Mouse (Mus musculus) lung, embryonic 16.5 days (tissue): ENCODE data around the gene Atp5g1. TPM values are rescaled to one million over a fixed set of nuclear protein-coding genes. Genes with fewer than 3 reads are reported as not detected.

ENCODE experiments used
- ATAC-seq: fragments of 200-750 bp; cut with Nextera tagmentation; 2 replicates; pipeline ENCODE4 v1.8.0; 2017; ENCODE audit warnings: low read depth, mild to moderate bottlenecking, moderate library complexity
- H3K27ac ChIP-seq: fragments of 300-500 bp; sonication (generic); 2 replicates; pipeline ENCODE4 v1.5.1; 2014; ENCODE audit warnings: mild to moderate bottlenecking, control low read depth, low read length
- H3K27me3 ChIP-seq: fragments of 300-500 bp; sonication (generic); 2 replicates; pipeline ENCODE4 v1.6.1; 2014; ENCODE audit warnings: low read depth, low read length, mixed read lengths; ENCODE audit not compliant: control insufficient read depth, insufficient read depth
- H3K36me3 ChIP-seq: fragments of 300-500 bp; sonication (generic); 2 replicates; pipeline ENCODE4 v1.6.1; 2014; ENCODE audit warnings: low read length; ENCODE audit not compliant: control insufficient read depth, insufficient read depth
- H3K4me1 ChIP-seq: fragments of 300-500 bp; sonication (generic); replicated peaks from 2 replicates; pipeline ENCODE4 v1.6.1; 2014; ENCODE audit warnings: low read length, mixed read lengths; ENCODE audit not compliant: control insufficient read depth, insufficient read depth
- H3K4me2 ChIP-seq: fragments of 300-500 bp; sonication (generic); 2 replicates; pipeline ENCODE4 v1.6.1; 2014; ENCODE audit warnings: low read depth, low read length, control low read depth
- H3K4me3 ChIP-seq: fragments of 300-500 bp; sonication (generic); 2 replicates; pipeline ENCODE4 v1.5.1; 2014; ENCODE audit warnings: mild to moderate bottlenecking, low read length, control low read depth
- H3K9ac ChIP-seq: fragments of 300-500 bp; sonication (generic); 2 replicates; pipeline ENCODE4 v1.6.1; 2014; ENCODE audit warnings: low read length, control low read depth
- H3K9me3 ChIP-seq: fragments of 300-500 bp; sonication (generic); 2 replicates; pipeline ENCODE4 v1.6.1; 2016; ENCODE audit warnings: low read length; ENCODE audit not compliant: control insufficient read depth
- WGBS: fragments of 180-500 bp; shearing (Covaris S2); extraction: QIAGEN DNeasy Blood & Tissue Kit; methylation state at CpG from one replicate; pipeline ENCODE4 v1.1.7; 2014; 5-methylcytosine and 5-hydroxymethylcytosine counted together
- polyA plus RNA-seq: library from polyadenylated mRNA; unstranded; fragments of >200 nt; fragmentation: Nextera tagmentation; extraction: Ambion mirVana; gene quantifications from 2 replicates; pipeline ENCODE4 v1.2.1, GENCODE M21; 2015

The Atp5g1 gene
- polyA plus RNA-seq, 1 experiment from 2014 or later: 464 TPM

DNA sequence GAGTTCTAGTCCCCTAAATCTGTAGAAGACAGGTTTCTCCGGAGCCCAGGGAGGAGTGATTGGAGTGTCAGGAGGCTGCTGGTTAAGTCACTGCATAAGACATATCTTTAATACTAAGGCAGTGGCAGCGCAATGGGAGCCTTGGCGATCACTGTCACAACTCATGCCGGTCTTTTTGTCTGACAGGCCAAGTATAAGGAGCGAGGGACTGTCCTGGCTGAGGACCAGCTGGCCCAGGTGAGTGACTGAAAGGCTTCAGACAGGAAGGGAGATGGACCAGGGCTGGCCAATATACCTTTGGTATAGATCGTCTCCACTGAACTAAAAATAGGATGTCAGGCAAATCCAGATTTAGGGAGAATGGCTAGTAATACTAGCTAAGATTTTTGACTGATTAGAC, 40.3 kb downstream of the Atp5g1 start:
- Histone ChIP-seq H3K9ac (peak overlapping the region; percentile 85), H3K36me3 (0 out of 2 replicates have a peak, but pooled peaks cover 4% of the 10 kb centered on the region), H3K4me1 (peaks cover 5% of the 10 kb centered on the region), H3K27ac (peak overlapping the region; percentile 37; the same call in 1 of the 2 replicates), H3K9me3 (no peaks in the 10 kb centered on the region), H3K4me3 (peak overlapping the region; percentile 87), H3K4me2 (peak overlapping the region; percentile 96), H3K27me3 (no peaks in the 10 kb centered on the region)
- ATAC-seq: 0 out of 2 replicates have a peak, but pooled peaks have one; percentile 8
- WGBS: 9% methylated on average over 6 of the region's 6 CpGs

DNA sequence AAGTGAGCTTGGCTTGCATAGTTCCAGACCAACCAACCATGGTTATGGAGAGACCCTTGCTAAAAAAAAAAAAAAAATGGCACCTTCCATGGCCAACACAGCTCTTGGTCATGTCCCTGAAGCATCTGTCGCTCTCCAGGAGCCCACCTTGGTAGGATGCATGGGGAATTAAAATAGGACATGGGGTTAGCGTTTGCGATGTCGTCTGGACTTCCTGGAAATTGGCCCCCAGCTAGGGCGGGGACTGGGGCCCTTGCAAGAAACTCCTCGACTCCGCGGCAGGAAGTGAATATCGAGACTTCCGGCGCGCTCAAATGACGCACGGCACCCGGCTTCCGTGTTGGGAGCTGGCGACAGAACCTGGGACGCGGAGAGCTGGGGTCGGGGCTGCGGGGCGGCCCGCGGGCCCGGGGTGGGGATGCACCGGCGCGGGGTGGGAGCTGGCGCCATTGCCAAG, 40.8 kb downstream of the Atp5g1 start, which contains the start of gene Snf8:
Gene Snf8 (plus strand): TSS at position 290 of the 457 bp plus-strand sequence.
- Histone ChIP-seq H3K36me3 (0 out of 2 replicates have a peak, but pooled peaks cover 4% of the 10 kb centered on the region), H3K4me2 (peak within 1 kb of the TSS; percentile 96), H3K4me1 (peaks cover 5% of the 10 kb centered on the region), H3K27me3 (no peaks in the 10 kb centered on the region), H3K9me3 (no peaks in the 10 kb centered on the region), H3K27ac (peak within 1 kb of the TSS; percentile 37), H3K9ac (peak within 1 kb of the TSS; percentile 85), H3K4me3 (peak within 1 kb of the TSS; percentile 87)
- peak; percentile 91 for ATAC-seq
- WGBS: under 1% methylated on average over 29 of the region's 29 CpGs

DNA sequence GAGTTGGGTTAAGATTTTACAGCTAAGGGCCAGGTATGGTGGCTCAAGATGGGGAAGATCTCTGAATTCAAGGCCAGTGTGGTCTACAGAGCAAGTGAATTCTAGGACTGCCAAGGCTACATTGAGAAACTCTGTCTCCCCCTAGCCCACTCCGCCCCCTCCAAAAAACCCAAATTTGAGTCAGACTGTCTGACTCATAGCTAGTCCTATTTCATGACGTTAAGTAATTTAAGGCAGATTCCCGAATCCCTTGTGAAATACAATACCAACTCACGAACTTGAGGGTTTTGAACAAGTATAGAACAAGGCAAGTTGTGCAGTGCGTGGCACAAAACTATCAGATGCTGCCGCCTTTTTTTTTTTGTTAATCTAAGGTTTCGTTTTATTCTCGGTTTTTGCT, 41.4 kb downstream of the Atp5g1 start:
- no peak for ATAC-seq

GRCm38 (mm10) chr11:96033264-96033663, 42.2 kb downstream of the Atp5g1 start:
- peaks cover 5% of the 10 kb centered on the region for H3K4me1 ChIP-seq
- no peak overlapping the region for H3K9ac ChIP-seq
- no peaks in the 10 kb centered on the region for H3K27me3 ChIP-seq
- 88% methylated on average over 3 of the region's 3 CpGs for WGBS
- H3K4me3 ChIP-seq: no peak overlapping the region
- H3K4me2 ChIP-seq: no peak overlapping the region
- no peak overlapping the region for H3K27ac ChIP-seq
- H3K36me3 ChIP-seq: no peaks in the 10 kb centered on the region
- no peak for ATAC-seq
- no peaks in the 10 kb centered on the region for H3K9me3 ChIP-seq

More for the DNA sequence above, 41.4 kb downstream of the Atp5g1 start:
- peak overlapping the region; percentile 85 for H3K9ac ChIP-seq
- no peaks in the 10 kb centered on the region for H3K36me3 ChIP-seq
- H3K9me3 ChIP-seq: no peaks in the 10 kb centered on the region
- H3K4me1 ChIP-seq: peaks cover 5% of the 10 kb centered on the region
- H3K27ac ChIP-seq: no peak overlapping the region; the same call in 1 of the 2 replicates
- H3K4me3 ChIP-seq: peak overlapping the region; percentile 87
- H3K27me3 ChIP-seq: no peaks in the 10 kb centered on the region
- peak overlapping the region; percentile 96 for H3K4me2 ChIP-seq
- 50% methylated on average over 8 of the region's 8 CpGs for WGBS

GRCm38 (mm10) chr11:96031701-96032100, 43.8 kb downstream of the Atp5g1 start:
- ATAC-seq: no peak
- no peak overlapping the region for H3K27ac ChIP-seq
- H3K9me3 ChIP-seq: no peaks in the 10 kb centered on the region
- no peaks in the 10 kb centered on the region for H3K36me3 ChIP-seq
- H3K4me1 ChIP-seq: peaks cover 5% of the 10 kb centered on the region
- no peak overlapping the region for H3K9ac ChIP-seq
- H3K27me3 ChIP-seq: no peaks in the 10 kb centered on the region; the same call in 1 of the 2 replicates
- no peak overlapping the region for H3K4me3 ChIP-seq
- H3K4me2 ChIP-seq: no peak overlapping the region
- WGBS: 58% methylated on average over 2 of the region's 2 CpGs

- 84% methylated on average over 3 of the region's 3 CpGs for WGBS
Observed at GRCm38 (mm10) chr11:96030571-96030970, 44.9 kb downstream of the Atp5g1 start.

DNA sequence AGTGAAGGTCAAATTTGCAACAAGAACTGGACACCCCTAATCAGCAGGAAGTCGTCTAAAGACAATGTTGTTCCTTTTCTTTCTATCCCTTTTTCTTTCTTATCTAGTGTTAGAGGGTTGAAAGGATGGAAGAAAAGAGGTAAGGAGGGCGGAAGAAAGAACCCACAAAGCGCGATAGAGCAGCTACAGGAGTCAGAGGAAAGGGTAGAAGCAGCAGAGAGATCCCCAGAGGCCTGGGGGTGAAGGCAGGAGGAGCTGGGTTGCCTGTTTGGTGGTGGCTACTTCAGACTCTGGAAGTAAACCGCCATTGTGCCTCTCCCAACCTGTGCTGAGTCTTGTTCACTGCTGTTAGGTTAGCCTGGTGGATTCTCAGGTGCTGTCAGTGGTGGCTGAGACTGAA, 47.3 kb downstream of the Atp5g1 start:
- Histone ChIP-seq H3K9me3 (no peaks in the 10 kb centered on the region), H3K4me1 (no peaks in the 10 kb centered on the region), H3K4me2 (no peak overlapping the region), H3K36me3 (no peaks in the 10 kb centered on the region), H3K4me3 (no peak overlapping the region), H3K27ac (no peak overlapping the region), H3K27me3 (no peaks in the 10 kb centered on the region; the same call in 1 of the 2 replicates), H3K9ac (no peak overlapping the region)
- WGBS: 44% methylated on average over 5 of the region's 5 CpGs
- ATAC-seq: no peak

More at GRCm38 (mm10) chr11:96030571-96030970, 44.9 kb downstream of the Atp5g1 start:
- Histone ChIP-seq H3K27me3 (no peaks in the 10 kb centered on the region; the same call in 1 of the 2 replicates), H3K4me2 (no peak overlapping the region), H3K9me3 (no peaks in the 10 kb centered on the region), H3K4me1 (peaks cover 2% of the 10 kb centered on the region), H3K9ac (no peak overlapping the region), H3K4me3 (no peak overlapping the region), H3K36me3 (no peaks in the 10 kb centered on the region), H3K27ac (no peak overlapping the region)
- no peak for ATAC-seq

DNA sequence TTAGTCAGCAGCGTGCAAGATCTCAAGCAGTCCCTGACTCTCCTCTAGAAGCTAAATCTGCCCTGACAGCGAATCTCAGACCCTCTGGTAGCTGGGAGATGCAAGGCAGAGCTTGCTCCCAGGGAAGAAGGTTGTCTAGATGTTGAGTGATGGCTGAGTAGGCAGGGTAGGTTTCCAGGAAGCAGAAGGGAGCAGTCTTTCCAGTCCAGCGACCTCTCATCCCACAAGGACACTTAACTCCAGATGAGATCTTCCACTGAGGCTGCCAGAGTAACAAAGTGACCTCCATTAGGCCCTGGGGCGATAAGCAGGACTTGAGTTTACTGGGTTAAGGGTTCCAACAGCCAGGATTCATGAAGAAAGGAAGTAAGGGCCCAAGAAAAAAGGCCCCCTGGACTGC, 54.8 kb downstream of the Atp5g1 start:
- WGBS: 39% methylated on average over 4 of the region's 4 CpGs
- no peaks in the 10 kb centered on the region for H3K36me3 ChIP-seq

More for the DNA sequence above, 54.8 kb downstream of the Atp5g1 start:
- Histone ChIP-seq H3K27ac (no peak overlapping the region), H3K4me2 (no peak overlapping the region), H3K9me3 (no peaks in the 10 kb centered on the region), H3K9ac (no peak overlapping the region), H3K4me1 (no peaks in the 10 kb centered on the region), H3K27me3 (no peaks in the 10 kb centered on the region), H3K4me3 (no peak overlapping the region)
- no peak for ATAC-seq
